Mouse (Mus musculus) spleen, adult 2 months (tissue): Measurements from ENCODE around the gene Mmp24. TPM values are rescaled to one million over a fixed set of nuclear protein-coding genes. Genes with fewer than 3 reads are reported as not detected.

Experiments used
- DNase-seq, 2 experiments: peaks; one replicate each; pipeline versions ENCODE4 v3.0.0 to v3.0.0-alpha.2; 2012 to 2021; ENCODE audit warnings: low spot score in 2 of 2, low read depth in 1 of 2
- H3K27ac ChIP-seq: fragments of 200-500 bp; 2 replicates; pipeline ENCODE4 v1.5.1; 2012; ENCODE audit warnings: low read length, inconsistent platforms; ENCODE audit not compliant: insufficient read depth
- H3K27me3 ChIP-seq: fragments of 200-500 bp; 2 replicates; pipeline ENCODE4 v1.6.1; 2012; ENCODE audit warnings: mild to moderate bottlenecking, moderate library complexity, low read length, inconsistent platforms; ENCODE audit not compliant: control insufficient read depth, insufficient read depth
- H3K36me3 ChIP-seq: fragments of 200-500 bp; 2 replicates; pipeline ENCODE4 v1.6.1; 2012; ENCODE audit warnings: mild to moderate bottlenecking, low read length, inconsistent platforms; ENCODE audit not compliant: control insufficient read depth, insufficient read depth
- H3K4me1 ChIP-seq: fragments of 200-500 bp; 2 replicates; pipeline ENCODE4 v1.6.1; 2011; ENCODE audit warnings: inconsistent platforms; ENCODE audit not compliant: control insufficient read depth, insufficient read depth, insufficient read length
- H3K4me3 ChIP-seq: fragments of 200-500 bp; 2 replicates; pipeline ENCODE4 v1.5.1; 2011; ENCODE audit warnings: mild to moderate bottlenecking, inconsistent platforms; ENCODE audit not compliant: insufficient read depth, insufficient read length; ENCODE audit errors: extremely low read depth
- CTCF ChIP-seq: fragments of 200-500 bp; IDR thresholded peaks from 2 replicates; pipeline ENCODE4 v1.5.1; 2011; ENCODE audit warnings: mild to moderate bottlenecking, inconsistent platforms; ENCODE audit not compliant: insufficient read depth, insufficient read length, insufficient replicate concordance; ENCODE audit errors: extremely low read depth
- POLR2A ChIP-seq: fragments of 200-500 bp; IDR thresholded peaks from 2 replicates; pipeline ENCODE4 v1.6.1; 2011; ENCODE audit warnings: low read depth, low read length, inconsistent platforms
- WGBS: fragments of 180-500 bp; shearing (Covaris S2); methylation state at CpG from one replicate; pipeline ENCODE4 v1.1.7; 2018; 5-methylcytosine and 5-hydroxymethylcytosine counted together
- polyA plus RNA-seq: library from polyadenylated mRNA; depleted of rRNA; stranded (reverse); fragments of >200 nt; gene quantifications from 2 replicates; pipeline ENCODE4 v1.2.3, GENCODE M21; 2012

The Mmp24 gene
- polyA plus RNA-seq, 1 experiment = not detected

GRCm38 (mm10) chr2:155736936-155737335, 38.2 kb upstream of the Mmp24 start:
- no peak for TF ChIP-seq CTCF
- TF ChIP-seq POLR2A = no peak
- no peak for DNase-seq
- Histone ChIP-seq H3K27me3 (no peaks in the 10 kb centered on the region), H3K4me1 (no peaks in the 10 kb centered on the region), H3K36me3 (no peaks in the 10 kb centered on the region), H3K4me3 (no peak overlapping the region), H3K27ac (no peak overlapping the region)
- WGBS = 61% methylated on average over 6 of the region's 6 CpGs

- WGBS = 51% methylated on average over 9 of the region's 9 CpGs
- no peaks in the 10 kb centered on the region for H3K36me3 ChIP-seq
- TF ChIP-seq CTCF = no peak
- no peak for TF ChIP-seq POLR2A
- peaks cover under 1% of the 10 kb centered on the region; the same call in 1 of the 2 replicates for H3K27me3 ChIP-seq
- H3K27ac ChIP-seq = no peak overlapping the region
- no peak overlapping the region for H3K4me3 ChIP-seq
- no peaks in the 10 kb centered on the region for H3K4me1 ChIP-seq
- no peak for DNase-seq
Observed at GRCm38 (mm10) chr2:155737803-155738202, 37.3 kb upstream of the Mmp24 start.

GRCm38 (mm10) chr2:155742211-155742610, 32.9 kb upstream of the Mmp24 start:
- H3K27ac ChIP-seq = no peak overlapping the region
- H3K27me3 ChIP-seq = peaks cover 2% of the 10 kb centered on the region; the same call in 1 of the 2 replicates
- H3K36me3 ChIP-seq = no peaks in the 10 kb centered on the region
- H3K4me1 ChIP-seq = no peaks in the 10 kb centered on the region
- no peak overlapping the region for H3K4me3 ChIP-seq
- DNase-seq = no peak
- TF ChIP-seq POLR2A (no peak), CTCF (no peak)
- 57% methylated on average over 11 of the region's 11 CpGs for WGBS

DNA sequence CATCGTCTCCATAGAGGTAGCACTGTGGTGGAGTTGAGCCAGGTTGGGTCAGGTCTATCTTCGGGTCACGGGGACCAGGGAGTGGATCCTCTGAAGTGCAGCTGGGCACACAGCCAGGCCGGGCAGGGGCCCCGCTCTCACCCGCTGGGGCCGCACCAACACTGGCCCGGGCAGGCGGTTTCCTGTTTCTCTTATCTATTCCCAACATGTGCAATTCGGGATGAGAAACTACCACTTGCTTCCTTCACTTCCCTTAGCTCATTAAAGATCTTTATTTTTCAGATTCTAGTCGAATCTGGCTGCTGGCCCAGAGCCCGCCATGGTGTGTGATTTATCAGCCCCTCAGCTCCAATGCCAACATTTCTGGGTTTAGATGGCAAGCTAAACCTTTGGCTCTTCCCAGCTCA, 32.2 kb upstream of the Mmp24 start:
- Histone ChIP-seq H3K4me3 (no peak overlapping the region), H3K27ac (0 out of 2 replicates have a peak overlapping the region, but pooled peaks have one; percentile 22), H3K36me3 (no peaks in the 10 kb centered on the region), H3K27me3 (peaks cover 2% of the 10 kb centered on the region; the same call in 1 of the 2 replicates), H3K4me1 (no peaks in the 10 kb centered on the region)
- TF ChIP-seq POLR2A (no peak), CTCF (no peak)
- 18% methylated on average over 12 of the region's 12 CpGs for WGBS
- no peak for DNase-seq

DNA sequence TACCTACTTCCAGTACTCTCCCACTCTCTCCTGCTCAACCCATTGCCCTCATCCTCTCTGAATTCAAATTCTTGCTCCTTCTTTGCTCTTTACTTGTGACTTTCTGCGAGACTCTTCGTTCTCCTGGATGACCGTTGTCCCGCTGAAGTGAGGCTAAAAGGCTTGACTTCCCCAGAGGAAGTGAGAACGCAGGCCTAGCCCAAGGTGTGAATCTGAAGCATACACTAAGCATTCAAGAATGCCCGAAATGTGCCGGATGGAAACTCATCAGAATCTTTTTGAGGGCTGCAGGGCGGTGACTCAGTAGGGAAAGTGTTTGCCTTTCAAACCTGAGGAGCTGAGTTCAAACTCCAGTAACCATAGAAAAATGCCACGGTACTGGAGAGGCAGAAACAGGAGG, 31.8 kb upstream of the Mmp24 start:
- TF ChIP-seq CTCF (no peak), POLR2A (no peak)
- Histone ChIP-seq H3K4me3 (no peak overlapping the region), H3K27me3 (peaks cover 2% of the 10 kb centered on the region; the same call in 1 of the 2 replicates), H3K36me3 (no peaks in the 10 kb centered on the region), H3K4me1 (no peaks in the 10 kb centered on the region), H3K27ac (no peak overlapping the region)
- WGBS = 29% methylated on average over 9 of the region's 9 CpGs
- DNase-seq = no peak

DNA sequence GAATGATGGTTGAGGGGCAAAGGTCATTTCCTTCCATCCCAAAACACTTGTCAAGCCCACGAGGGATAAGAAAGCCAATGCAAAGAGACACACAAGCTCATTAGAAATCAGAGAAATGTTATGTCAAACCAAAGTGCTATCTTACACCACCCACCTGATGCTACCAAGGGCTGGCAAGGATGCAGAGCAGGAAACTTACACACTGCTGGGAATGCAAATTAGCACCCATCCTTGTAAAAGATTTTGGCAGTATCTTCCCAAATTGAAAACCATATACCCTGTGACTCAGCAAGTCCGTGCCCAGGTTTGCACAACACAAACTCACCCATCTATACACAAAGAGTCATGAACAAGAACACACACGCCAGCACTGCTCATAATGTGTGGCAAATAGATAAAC, 29.7 kb upstream of the Mmp24 start:
- no peak overlapping the region for H3K27ac ChIP-seq
- H3K36me3 ChIP-seq = no peaks in the 10 kb centered on the region
- TF ChIP-seq CTCF (no peak), POLR2A (no peak)
- H3K27me3 ChIP-seq = peaks cover 2% of the 10 kb centered on the region; the same call in 1 of the 2 replicates
- DNase-seq = no peak
- H3K4me3 ChIP-seq = no peak overlapping the region
- H3K4me1 ChIP-seq = no peaks in the 10 kb centered on the region
- 64% methylated on average over 3 of the region's 3 CpGs for WGBS

- H3K4me3 ChIP-seq = no peak overlapping the region
- DNase-seq = no peak
- no peaks in the 10 kb centered on the region; the same call in 1 of the 2 replicates for H3K4me1 ChIP-seq
- 80% methylated on average over 4 of the region's 4 CpGs for WGBS
- no peak overlapping the region for H3K27ac ChIP-seq
- no peaks in the 10 kb centered on the region for H3K36me3 ChIP-seq
- H3K27me3 ChIP-seq = peaks cover 3% of the 10 kb centered on the region
- TF ChIP-seq POLR2A (no peak), CTCF (no peak)
Observed at GRCm38 (mm10) chr2:155749394-155749793, 25.7 kb upstream of the Mmp24 start.
